Mouse (Mus musculus) intestine, embryonic 16.5 days (tissue): Measurements from ENCODE around the gene A630095N17Rik. TPM values are rescaled to one million over a fixed set of nuclear protein-coding genes. Genes with fewer than 3 reads are reported as not detected.

Experiments
- ATAC-seq: fragments of 200-750 bp; cut with Nextera tagmentation; 2 replicates; pipeline ENCODE4 v1.8.0; 2017; ENCODE audit warnings: moderate TSS enrichment, moderate library complexity
- H3K27ac ChIP-seq: fragments of 300-500 bp; sonication (generic); 2 replicates; pipeline ENCODE4 v1.5.1; 2014; ENCODE audit warnings: mild to moderate bottlenecking, low read length
- H3K27me3 ChIP-seq: fragments of 300-500 bp; sonication (generic); replicated peaks from 2 replicates; pipeline ENCODE4 v1.6.1; 2014; ENCODE audit warnings: low read length, control low read depth, mixed read lengths; ENCODE audit not compliant: control insufficient read depth, insufficient read depth
- H3K36me3 ChIP-seq: fragments of 300-500 bp; sonication (generic); 2 replicates; pipeline ENCODE4 v1.6.1; 2014; ENCODE audit warnings: low read length, control low read depth; ENCODE audit not compliant: control insufficient read depth, insufficient read depth
- H3K4me1 ChIP-seq: fragments of 300-500 bp; sonication (generic); 2 replicates; pipeline ENCODE4 v1.6.1; 2014; ENCODE audit warnings: low read length, control low read depth, mixed read lengths; ENCODE audit not compliant: control insufficient read depth, insufficient read depth
- H3K4me2 ChIP-seq: fragments of 300-500 bp; sonication (generic); 2 replicates; pipeline ENCODE4 v1.6.1; 2014; ENCODE audit warnings: low read depth, low read length, control low read depth
- H3K4me3 ChIP-seq: fragments of 300-500 bp; sonication (generic); 2 replicates; pipeline ENCODE4 v1.5.1; 2014; ENCODE audit warnings: mild to moderate bottlenecking, low read length
- H3K9ac ChIP-seq: fragments of 300-500 bp; sonication (generic); 2 replicates; pipeline ENCODE4 v1.6.1; 2014; ENCODE audit warnings: low read depth, low read length
- H3K9me3 ChIP-seq: fragments of 300-500 bp; sonication (generic); 2 replicates; pipeline ENCODE4 v1.6.1; 2016; ENCODE audit warnings: low read length, control low read depth; ENCODE audit not compliant: control insufficient read depth
- WGBS: fragments of 180-500 bp; shearing (Covaris S2); extraction: QIAGEN DNeasy Blood & Tissue Kit; methylation state at CpG from one replicate; pipeline ENCODE4 v1.1.7; 2014; 5-methylcytosine and 5-hydroxymethylcytosine counted together
- polyA plus RNA-seq: library from polyadenylated mRNA; unstranded; fragments of >200 nt; fragmentation: Nextera tagmentation; extraction: Ambion mirVana; gene quantifications from 2 replicates; pipeline ENCODE4 v1.2.1, GENCODE M21; 2015

Gene A630095N17Rik
- polyA plus RNA-seq, 1 experiment from 2014 or later = not detected

DNA sequence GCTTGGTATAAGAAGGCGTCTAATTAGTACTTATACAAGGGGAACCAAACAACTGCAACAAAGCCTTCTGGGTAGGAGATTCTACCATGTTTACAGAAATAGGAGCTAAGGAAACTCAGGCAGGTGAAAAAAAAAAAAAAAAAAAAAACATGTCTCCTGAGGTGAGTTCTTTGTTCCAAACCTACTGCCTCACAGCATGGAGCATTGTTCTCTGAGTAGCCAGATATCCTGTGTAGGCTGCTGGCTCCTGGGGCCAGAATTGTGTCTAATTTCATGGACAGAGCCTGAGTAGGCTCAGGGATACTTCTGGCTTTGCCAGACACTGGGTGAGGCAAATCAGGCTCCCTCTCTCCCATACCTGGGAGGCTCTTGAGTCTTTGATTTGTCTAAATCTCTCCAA, 4.2 kb downstream of the A630095N17Rik start:
- ATAC-seq = no peak

DNA sequence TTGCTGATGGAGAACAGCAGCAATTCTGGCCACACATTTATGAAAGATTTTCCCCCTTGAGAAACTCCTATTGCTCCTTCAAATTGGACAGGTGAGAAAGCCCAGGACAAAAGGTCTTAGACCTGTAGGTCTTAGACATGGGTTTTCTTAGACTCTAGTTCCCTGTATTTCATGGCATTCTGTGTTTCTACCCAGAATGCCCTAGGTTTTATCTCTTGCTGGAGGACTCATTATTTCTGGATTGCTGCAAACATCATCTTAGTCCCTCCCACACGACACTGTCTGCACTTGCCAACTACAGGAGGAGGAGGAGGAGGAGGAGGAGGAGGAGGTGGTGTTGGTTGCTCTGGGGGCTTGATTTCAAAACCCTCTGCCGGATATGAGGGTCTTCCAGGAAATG, 5.8 kb downstream of the A630095N17Rik start:
- H3K27me3 ChIP-seq = no peaks in the 10 kb centered on the region
- no peaks in the 10 kb centered on the region for H3K4me1 ChIP-seq
- no peak overlapping the region for H3K4me2 ChIP-seq
- no peak overlapping the region for H3K4me3 ChIP-seq
- no peaks in the 10 kb centered on the region for H3K36me3 ChIP-seq
- H3K9me3 ChIP-seq = no peaks in the 10 kb centered on the region
- ATAC-seq = no peak
- WGBS = 53% methylated on average over 2 of the region's 2 CpGs
- H3K27ac ChIP-seq = no peak overlapping the region
- H3K9ac ChIP-seq = no peak overlapping the region

More for the DNA sequence above, 4.2 kb downstream of the A630095N17Rik start:
- Histone ChIP-seq H3K4me1 (no peaks in the 10 kb centered on the region), H3K4me2 (no peak overlapping the region), H3K4me3 (no peak overlapping the region), H3K27ac (no peak overlapping the region), H3K36me3 (no peaks in the 10 kb centered on the region), H3K9me3 (no peaks in the 10 kb centered on the region), H3K27me3 (no peaks in the 10 kb centered on the region; the same call in 1 of the 2 replicates), H3K9ac (no peak overlapping the region)
- 74% methylated on average over 1 of the region's 1 CpGs for WGBS

DNA sequence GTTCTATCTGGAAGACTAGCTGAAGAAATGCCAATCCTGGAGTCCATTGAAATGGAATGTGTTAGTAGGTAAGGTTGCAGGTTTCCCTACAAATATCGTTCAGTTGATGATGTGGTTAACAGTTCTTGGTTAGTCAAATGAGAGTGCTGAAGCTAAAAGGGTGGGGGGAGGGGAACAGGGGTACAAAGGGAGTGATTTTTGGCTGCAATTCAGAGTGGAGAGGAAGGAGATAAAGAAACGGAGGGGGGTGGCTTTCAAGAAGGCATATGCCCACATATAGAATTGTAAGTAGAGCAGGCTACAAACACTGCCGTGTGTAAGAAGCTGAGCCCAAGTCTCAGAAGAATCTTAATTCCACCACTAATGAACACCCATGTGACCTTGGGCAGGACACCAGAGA, 6.4 kb downstream of the A630095N17Rik start:
- Histone ChIP-seq H3K27me3 (0 out of 2 replicates have a peak, but pooled peaks cover 5% of the 10 kb centered on the region), H3K27ac (no peak overlapping the region), H3K4me1 (no peaks in the 10 kb centered on the region), H3K36me3 (no peaks in the 10 kb centered on the region), H3K9ac (no peak overlapping the region), H3K9me3 (no peaks in the 10 kb centered on the region), H3K4me3 (no peak overlapping the region), H3K4me2 (no peak overlapping the region)
- 63% methylated on average over 3 of the region's 3 CpGs for WGBS
- no peak for ATAC-seq

DNA sequence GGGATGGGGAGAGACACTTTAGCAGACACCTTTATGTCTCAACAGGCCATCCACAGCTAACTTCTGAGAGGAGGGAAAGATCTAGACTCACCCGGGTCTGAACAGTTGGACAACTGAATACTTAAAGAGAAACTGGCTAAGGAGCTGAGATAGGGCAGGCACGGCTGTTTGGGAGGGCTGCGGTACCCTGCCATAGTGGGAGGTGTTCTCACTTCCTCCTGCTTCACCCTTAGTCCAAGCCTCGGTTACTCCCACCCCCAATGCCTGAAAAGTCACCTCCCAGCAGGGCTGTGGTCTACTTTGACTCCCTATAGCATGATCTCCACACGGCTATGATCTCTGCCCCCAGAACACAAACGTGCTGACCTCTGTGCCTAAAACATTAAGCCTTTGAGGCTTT, 8.4 kb downstream of the A630095N17Rik start:
- Histone ChIP-seq H3K4me2 (no peak overlapping the region), H3K4me3 (no peak overlapping the region), H3K27ac (no peak overlapping the region), H3K9me3 (no peaks in the 10 kb centered on the region), H3K4me1 (peaks cover 7% of the 10 kb centered on the region), H3K9ac (no peak overlapping the region), H3K36me3 (no peaks in the 10 kb centered on the region), H3K27me3 (peaks cover 17% of the 10 kb centered on the region; the same call in 1 of the 2 replicates)
- ATAC-seq = no peak
- 67% methylated on average over 6 of the region's 6 CpGs for WGBS

DNA sequence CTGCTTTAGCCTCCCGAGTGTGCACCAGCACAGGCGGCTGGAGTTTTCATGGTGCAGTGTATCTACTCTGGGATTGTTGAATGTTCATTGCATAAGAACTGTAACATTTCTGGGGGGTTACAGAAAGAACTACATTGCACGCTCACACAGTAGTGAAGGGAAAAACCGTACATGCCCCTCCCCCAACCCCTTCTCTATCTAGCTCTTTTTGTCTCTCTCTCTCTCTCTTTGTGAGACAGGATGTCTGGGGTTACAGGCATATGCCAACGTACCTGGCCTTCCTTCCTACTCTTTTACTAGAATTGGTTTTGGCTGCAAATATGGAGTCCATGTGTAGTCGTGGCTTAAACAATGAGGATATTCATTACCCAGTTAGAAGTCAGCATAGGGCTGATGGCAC, 9.0 kb downstream of the A630095N17Rik start:
- no peaks in the 10 kb centered on the region for H3K36me3 ChIP-seq
- WGBS = 80% methylated on average over 6 of the region's 6 CpGs
- H3K27ac ChIP-seq = no peak overlapping the region
- no peaks in the 10 kb centered on the region for H3K9me3 ChIP-seq
- H3K4me3 ChIP-seq = no peak overlapping the region
- peaks cover 10% of the 10 kb centered on the region for H3K4me1 ChIP-seq
- H3K4me2 ChIP-seq = no peak overlapping the region
- H3K27me3 ChIP-seq = peaks cover 21% of the 10 kb centered on the region; the same call in 1 of the 2 replicates
- no peak for ATAC-seq
- no peak overlapping the region for H3K9ac ChIP-seq

DNA sequence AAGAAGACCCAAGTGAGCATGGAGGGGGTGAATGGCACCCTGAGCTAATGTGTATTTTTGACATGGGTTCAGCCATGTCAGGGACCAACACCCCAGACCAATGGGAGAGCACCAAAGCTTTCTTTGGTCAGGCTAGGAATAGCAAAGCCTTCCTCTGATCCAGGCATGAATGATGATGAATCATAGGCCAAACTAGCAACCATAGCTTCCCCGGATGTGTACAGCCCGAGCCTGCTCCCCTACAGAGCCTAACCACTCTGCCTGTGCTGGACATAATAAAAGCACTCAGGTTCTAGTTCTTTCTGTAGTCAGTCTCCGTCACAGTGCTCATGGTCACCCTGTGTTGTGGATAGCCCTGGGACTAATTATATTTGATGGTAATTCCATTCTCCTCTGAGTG, 10.4 kb downstream of the A630095N17Rik start:
- no peak overlapping the region for H3K4me2 ChIP-seq
- no peaks in the 10 kb centered on the region for H3K9me3 ChIP-seq
- no peak overlapping the region for H3K4me3 ChIP-seq
- H3K9ac ChIP-seq = no peak overlapping the region
- peaks cover 16% of the 10 kb centered on the region for H3K4me1 ChIP-seq
- ATAC-seq = no peak
- H3K27ac ChIP-seq = no peak overlapping the region
- H3K36me3 ChIP-seq = no peaks in the 10 kb centered on the region
- H3K27me3 ChIP-seq = peaks cover 21% of the 10 kb centered on the region; the same call in 1 of the 2 replicates
- WGBS = 77% methylated on average over 3 of the region's 3 CpGs

DNA sequence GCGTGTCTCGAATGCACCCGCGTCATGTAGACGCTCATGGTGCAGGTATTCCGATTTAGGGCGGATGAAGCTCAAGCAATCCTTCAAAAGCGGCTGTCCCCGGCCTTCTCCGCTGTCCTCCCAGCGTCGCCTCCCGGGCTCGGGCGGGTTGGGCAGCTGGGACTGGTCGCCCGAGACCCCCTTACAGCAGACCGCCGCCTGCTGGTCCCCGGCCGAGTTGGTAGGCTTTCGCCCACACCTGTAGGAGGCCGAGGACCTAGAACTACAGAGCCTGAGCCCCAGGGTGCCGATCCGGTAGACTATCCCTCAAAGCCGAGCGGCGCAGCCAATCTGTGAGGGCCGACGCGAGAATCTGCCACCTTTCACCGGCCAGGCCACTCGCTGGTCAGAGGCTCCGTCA, 12.4 kb downstream of the A630095N17Rik start, which contains the start of gene Tuba4a:
Gene Tuba4a, minus strand, starts transcription at position 335 of the 400 bp plus-strand sequence.
- WGBS = under 1% methylated on average over 34 of the region's 34 CpGs
- H3K36me3 ChIP-seq = 0 out of 2 replicates have a peak, but pooled peaks cover 7% of the 10 kb centered on the region
- H3K9ac ChIP-seq = peak within 1 kb of the TSS; percentile 75
- H3K4me1 ChIP-seq = peaks cover 23% of the 10 kb centered on the region
- H3K27ac ChIP-seq = peak within 1 kb of the TSS; percentile 80
- peak; percentile 52 for ATAC-seq
- H3K27me3 ChIP-seq = peaks cover 21% of the 10 kb centered on the region; the same call in 1 of the 2 replicates
- peak within 1 kb of the TSS; percentile 64 for H3K4me3 ChIP-seq
- H3K4me2 ChIP-seq = peak within 1 kb of the TSS; percentile 99
- H3K9me3 ChIP-seq = no peaks in the 10 kb centered on the region

DNA sequence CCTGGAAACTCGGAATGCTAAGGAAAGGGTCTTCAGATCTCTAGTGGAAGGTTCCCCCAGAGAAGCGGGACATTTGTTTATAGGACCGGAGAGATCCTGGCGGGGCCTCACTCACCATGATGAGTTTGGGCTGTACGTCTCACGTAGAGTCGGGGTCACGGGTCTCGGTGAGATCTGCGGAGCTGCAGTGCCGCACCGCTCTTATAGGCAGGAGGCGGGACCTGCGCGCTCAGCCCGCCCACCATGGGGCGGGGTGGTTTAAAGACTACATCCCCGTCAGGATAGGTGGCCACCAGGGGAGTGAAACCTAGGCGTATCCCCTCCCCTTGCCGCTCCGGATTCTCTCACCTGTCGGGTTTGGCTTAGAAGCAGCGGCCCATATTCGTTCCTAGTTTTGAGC, 12.8 kb downstream of the A630095N17Rik start:
- no peaks in the 10 kb centered on the region for H3K9me3 ChIP-seq
- peak; percentile 89 for ATAC-seq
- H3K36me3 ChIP-seq = 0 out of 2 replicates have a peak, but pooled peaks cover 8% of the 10 kb centered on the region
- peaks cover 26% of the 10 kb centered on the region for H3K4me1 ChIP-seq
- H3K27ac ChIP-seq = peak overlapping the region; percentile 80
- peak overlapping the region; percentile 64 for H3K4me3 ChIP-seq
- peak overlapping the region; percentile 99 for H3K4me2 ChIP-seq
- under 1% methylated on average over 24 of the region's 24 CpGs for WGBS
- H3K27me3 ChIP-seq = peaks cover 21% of the 10 kb centered on the region; the same call in 1 of the 2 replicates
- peak overlapping the region; percentile 75 for H3K9ac ChIP-seq

DNA sequence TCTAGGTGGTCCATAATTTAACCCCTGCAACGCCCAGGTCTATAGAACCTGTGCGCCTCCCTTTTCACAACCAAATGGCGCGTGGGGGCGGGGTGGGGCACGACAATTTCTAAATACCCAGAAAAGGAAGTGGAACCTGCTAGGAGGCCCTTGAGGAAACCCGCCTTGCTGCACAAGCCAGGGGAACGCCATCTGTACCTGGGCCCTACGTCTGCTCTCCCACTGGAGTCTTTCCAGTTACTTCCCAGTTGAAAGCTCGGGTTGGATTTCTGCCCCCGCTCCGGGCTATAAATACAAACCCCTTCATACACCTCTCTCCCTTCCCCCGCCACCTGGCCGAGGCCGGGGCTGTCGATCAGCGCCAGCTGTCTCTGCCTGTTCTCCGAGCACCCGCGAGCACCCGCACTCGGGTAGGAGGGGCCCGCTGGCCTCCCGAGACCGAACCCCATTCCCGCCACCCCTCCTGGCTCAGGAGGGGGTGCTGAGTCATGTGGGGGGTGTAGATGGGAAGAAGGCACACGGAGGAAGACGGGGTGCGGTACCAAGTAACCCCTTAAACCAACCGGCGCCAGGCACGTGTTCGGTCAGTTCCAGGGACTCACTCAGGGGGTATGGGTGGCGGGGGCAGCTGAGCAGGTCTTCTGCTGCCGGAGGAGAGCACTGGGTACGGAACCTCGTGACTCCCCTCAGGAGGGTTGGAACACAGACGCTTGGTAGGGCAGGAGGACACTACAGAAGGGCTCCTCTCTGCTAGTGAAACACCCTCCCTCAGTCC, 13.5 kb downstream of the A630095N17Rik start:
- WGBS = 2% methylated on average over 38 of the region's 38 CpGs
- Histone ChIP-seq H3K27ac (peak overlapping the region; percentile 80), H3K27me3 (peaks cover 21% of the 10 kb centered on the region; the same call in 1 of the 2 replicates), H3K9me3 (no peaks in the 10 kb centered on the region), H3K36me3 (peaks cover 15% of the 10 kb centered on the region; the same call in 1 of the 2 replicates), H3K4me1 (peaks cover 32% of the 10 kb centered on the region), H3K4me3 (peak overlapping the region; percentile 64), H3K4me2 (peak overlapping the region; percentile 99), H3K9ac (peak overlapping the region; percentile 75)
- ATAC-seq = peak; percentile 39
